Mouse (Mus musculus) spleen, adult 2 months (tissue): ENCODE measurements around the gene Gramd4. TPM values are rescaled to one million over a fixed set of nuclear protein-coding genes. Genes with fewer than 3 reads are reported as not detected.
A peak's percentile ranks its signal among the peaks of the same experiment; 100 is the strongest.

Experiments used
- DNase-seq, 2 experiments: peaks; one replicate each; pipeline versions ENCODE4 v3.0.0 to v3.0.0-alpha.2; 2012 to 2021; ENCODE audit warnings: low spot score in 2 of 2, low read depth in 1 of 2
- H3K27ac ChIP-seq: fragments of 200-500 bp; 2 replicates; pipeline ENCODE4 v1.5.1; 2012; ENCODE audit warnings: low read length, inconsistent platforms; ENCODE audit not compliant: insufficient read depth
- H3K27me3 ChIP-seq: fragments of 200-500 bp; 2 replicates; pipeline ENCODE4 v1.6.1; 2012; ENCODE audit warnings: mild to moderate bottlenecking, moderate library complexity, low read length, inconsistent platforms; ENCODE audit not compliant: control insufficient read depth, insufficient read depth
- H3K36me3 ChIP-seq: fragments of 200-500 bp; 2 replicates; pipeline ENCODE4 v1.6.1; 2012; ENCODE audit warnings: mild to moderate bottlenecking, low read length, inconsistent platforms; ENCODE audit not compliant: control insufficient read depth, insufficient read depth
- H3K4me1 ChIP-seq: fragments of 200-500 bp; 2 replicates; pipeline ENCODE4 v1.6.1; 2011; ENCODE audit warnings: inconsistent platforms; ENCODE audit not compliant: control insufficient read depth, insufficient read depth, insufficient read length
- H3K4me3 ChIP-seq: fragments of 200-500 bp; 2 replicates; pipeline ENCODE4 v1.5.1; 2011; ENCODE audit warnings: mild to moderate bottlenecking, inconsistent platforms; ENCODE audit not compliant: insufficient read depth, insufficient read length; ENCODE audit errors: extremely low read depth
- CTCF ChIP-seq: fragments of 200-500 bp; IDR thresholded peaks from 2 replicates; pipeline ENCODE4 v1.5.1; 2011; ENCODE audit warnings: mild to moderate bottlenecking, inconsistent platforms; ENCODE audit not compliant: insufficient read depth, insufficient read length, insufficient replicate concordance; ENCODE audit errors: extremely low read depth
- POLR2A ChIP-seq: fragments of 200-500 bp; IDR thresholded peaks from 2 replicates; pipeline ENCODE4 v1.6.1; 2011; ENCODE audit warnings: low read depth, low read length, inconsistent platforms
- WGBS: fragments of 180-500 bp; shearing (Covaris S2); methylation state at CpG from one replicate; pipeline ENCODE4 v1.1.7; 2018; 5-methylcytosine and 5-hydroxymethylcytosine counted together
- polyA plus RNA-seq: library from polyadenylated mRNA; depleted of rRNA; stranded (reverse); fragments of >200 nt; gene quantifications from 2 replicates; pipeline ENCODE4 v1.2.3, GENCODE M21; 2012

Gene Gramd4
- polyA plus RNA-seq, 1 experiment = 36.2 TPM

GRCm38 (mm10) chr15:86089991-86090529 lies 32.6 kb downstream of the Gramd4 start:
- no peak for DNase-seq
- 77% methylated on average over 11 of the region's 11 CpGs for WGBS
- Histone ChIP-seq H3K4me1 (peaks cover 30% of the 10 kb centered on the region; the same call in 1 of the 2 replicates), H3K4me3 (no peak overlapping the region), H3K27me3 (no peaks in the 10 kb centered on the region), H3K27ac (0 out of 2 replicates have a peak overlapping the region, but pooled peaks have one; percentile 3), H3K36me3 (peaks cover 8% of the 10 kb centered on the region; the same call in 1 of the 2 replicates)
- TF ChIP-seq CTCF = no peak
- TF ChIP-seq POLR2A = no peak

DNA sequence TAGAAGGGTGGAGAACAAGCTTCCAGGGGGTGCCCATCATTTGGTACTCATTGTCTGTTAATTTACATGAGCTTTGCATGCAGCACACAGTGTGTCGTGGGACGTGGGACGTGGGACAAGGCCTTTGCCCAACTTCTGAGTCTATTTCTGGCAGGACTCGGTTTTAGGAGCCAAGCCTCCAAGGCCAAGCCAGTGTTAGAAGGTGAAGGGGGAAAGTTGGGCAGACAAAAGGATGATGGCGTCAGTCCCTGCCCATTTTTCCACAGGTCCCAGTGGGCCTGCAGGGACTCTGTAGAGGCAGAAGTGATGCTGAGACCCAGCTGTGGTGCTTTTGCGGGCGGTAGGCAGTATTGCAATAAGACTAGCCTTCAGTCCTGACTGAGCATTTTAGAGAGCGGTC lies 33.1 kb downstream of the Gramd4 start:
- DNase-seq = no peak
- Histone ChIP-seq H3K27me3 (no peaks in the 10 kb centered on the region), H3K36me3 (peaks cover 8% of the 10 kb centered on the region; the same call in 1 of the 2 replicates), H3K27ac (no peak overlapping the region), H3K4me1 (peaks cover 30% of the 10 kb centered on the region; the same call in 1 of the 2 replicates), H3K4me3 (no peak overlapping the region)
- WGBS = 85% methylated on average over 8 of the region's 8 CpGs
- TF ChIP-seq POLR2A = no peak
- TF ChIP-seq CTCF = no peak

DNA sequence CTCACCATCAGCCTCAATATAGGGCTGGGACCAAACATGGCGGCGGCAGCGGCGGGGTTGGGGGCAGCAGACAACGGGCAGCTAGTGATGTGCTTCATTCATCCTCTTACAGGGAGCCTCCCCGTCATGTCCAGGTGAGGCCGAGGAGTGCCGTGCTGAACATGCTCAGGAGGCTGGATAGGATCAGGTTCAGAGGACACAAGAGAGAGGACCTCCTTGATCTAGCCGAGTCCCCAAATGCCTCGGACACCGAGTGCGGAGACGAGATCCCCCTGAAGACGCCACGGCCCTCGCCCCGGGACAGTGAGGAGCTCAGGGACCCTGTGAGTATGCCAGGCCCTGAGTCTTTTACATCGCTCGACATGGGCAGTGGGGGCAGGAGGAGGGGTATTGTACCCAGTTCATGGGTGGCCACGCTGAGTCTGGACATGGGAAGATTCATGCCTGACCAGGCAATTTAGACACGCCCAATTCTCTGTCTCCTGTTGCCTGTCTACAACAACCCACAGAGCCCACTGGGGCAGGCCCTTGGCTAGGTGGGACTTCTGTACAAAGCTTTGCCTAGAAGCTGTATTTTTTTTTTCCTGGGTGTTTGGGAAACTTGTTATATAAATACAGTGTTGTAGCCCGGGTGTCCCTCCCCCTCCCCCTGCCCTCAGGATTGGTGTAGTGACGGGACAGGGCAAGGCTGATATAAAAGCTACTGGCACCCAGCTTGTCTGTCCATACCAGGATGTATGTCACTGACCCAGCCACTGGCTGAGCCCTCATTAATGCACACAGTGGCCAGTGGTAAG lies 33.9 kb downstream of the Gramd4 start:
- 94% methylated on average over 23 of the region's 23 CpGs for WGBS
- TF ChIP-seq CTCF (no peak), POLR2A (no peak)
- peaks cover 27% of the 10 kb centered on the region; the same call in 1 of the 2 replicates for H3K4me1 ChIP-seq

GRCm38 (mm10) chr15:86091998-86092670 lies 34.6 kb downstream of the Gramd4 start:
- no peak for DNase-seq
- no peak overlapping the region for H3K4me3 ChIP-seq
- no peak for TF ChIP-seq POLR2A
- no peak for TF ChIP-seq CTCF
- H3K27me3 ChIP-seq = no peaks in the 10 kb centered on the region
- peaks cover 13% of the 10 kb centered on the region for H3K36me3 ChIP-seq
- H3K27ac ChIP-seq = no peak overlapping the region
- WGBS = 89% methylated on average over 12 of the region's 12 CpGs
- H3K4me1 ChIP-seq = peaks cover 20% of the 10 kb centered on the region; the same call in 1 of the 2 replicates

More for the DNA sequence above, 33.9 kb downstream of the Gramd4 start:
- H3K27ac ChIP-seq = no peak overlapping the region
- H3K36me3 ChIP-seq = peaks cover 11% of the 10 kb centered on the region
- no peak for DNase-seq
- no peak overlapping the region for H3K4me3 ChIP-seq
- H3K27me3 ChIP-seq = no peaks in the 10 kb centered on the region

DNA sequence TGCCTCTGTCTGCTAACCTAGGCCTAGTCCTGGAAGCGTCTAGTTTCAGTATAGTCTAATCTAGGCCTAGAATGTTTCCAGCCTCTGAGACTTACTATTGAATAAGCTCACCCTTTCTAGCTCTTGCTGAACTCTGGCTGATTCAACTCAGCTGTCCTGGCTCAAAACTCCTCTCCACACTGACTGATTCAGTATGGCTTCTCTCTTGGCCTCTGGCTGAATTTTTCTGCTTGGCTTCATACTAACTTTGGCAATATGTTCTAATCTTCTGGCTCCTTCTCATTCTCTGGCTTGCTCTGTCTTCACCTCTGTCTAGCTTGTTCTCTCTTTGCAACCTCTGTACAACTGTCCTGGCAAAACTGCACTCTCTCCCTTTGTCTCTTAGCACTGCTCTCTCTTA lies 35.7 kb downstream of the Gramd4 start:
- WGBS = 88% methylated on average over 1 of the region's 1 CpGs
- Histone ChIP-seq H3K36me3 (peaks cover 13% of the 10 kb centered on the region), H3K27ac (no peak overlapping the region), H3K27me3 (no peaks in the 10 kb centered on the region), H3K4me3 (no peak overlapping the region), H3K4me1 (peaks cover 14% of the 10 kb centered on the region; the same call in 1 of the 2 replicates)
- no peak for DNase-seq
- no peak for TF ChIP-seq POLR2A
- TF ChIP-seq CTCF = no peak

GRCm38 (mm10) chr15:86094324-86095121 lies 37.0 kb downstream of the Gramd4 start:
- H3K36me3 ChIP-seq = peaks cover 14% of the 10 kb centered on the region
- WGBS = 42% methylated on average over 10 of the region's 10 CpGs
- DNase-seq = peak in 1 of 2 experiments; percentile 46
- peaks cover 11% of the 10 kb centered on the region; the same call in 1 of the 2 replicates for H3K4me1 ChIP-seq
- H3K27me3 ChIP-seq = no peaks in the 10 kb centered on the region
- H3K4me3 ChIP-seq = no peak overlapping the region
- H3K27ac ChIP-seq = peak overlapping the region; percentile 55
- no peak for TF ChIP-seq POLR2A
- no peak for TF ChIP-seq CTCF
